Mouse (Mus musculus) testis, adult 2 months (tissue): Measurements from ENCODE around the gene Shank3. TPM values are rescaled to one million over a fixed set of nuclear protein-coding genes. Genes with fewer than 3 reads are reported as not detected.

Source experiments
- H3K27ac ChIP-seq: fragments of 200-500 bp; 2 replicates; pipeline ENCODE4 v1.5.1; 2012; ENCODE audit warnings: low read depth, low read length; ENCODE audit not compliant: control insufficient read depth, insufficient read depth
- H3K27me3 ChIP-seq: fragments of 200-500 bp; 2 replicates; pipeline ENCODE4 v1.6.1; 2012; ENCODE audit warnings: mild to moderate bottlenecking, low read length, moderate library complexity; ENCODE audit not compliant: control insufficient read depth, insufficient read depth
- H3K36me3 ChIP-seq: fragments of 200-500 bp; 2 replicates; pipeline ENCODE4 v1.6.1; 2012; ENCODE audit warnings: mild to moderate bottlenecking, low read length; ENCODE audit not compliant: control insufficient read depth, insufficient read depth
- H3K4me1 ChIP-seq: fragments of 200-500 bp; 2 replicates; pipeline ENCODE4 v1.6.1; 2012; ENCODE audit warnings: low read length; ENCODE audit not compliant: control insufficient read depth, insufficient read depth
- H3K4me3 ChIP-seq: fragments of 200-500 bp; 2 replicates; pipeline ENCODE4 v1.5.1; 2012; ENCODE audit warnings: low read depth, mild to moderate bottlenecking, low read length, moderate library complexity, mixed read lengths; ENCODE audit not compliant: control insufficient read depth
- CTCF ChIP-seq: fragments of 200-500 bp; IDR thresholded peaks from 2 replicates; pipeline ENCODE4 v1.5.1; 2012; ENCODE audit warnings: low read depth, mild to moderate bottlenecking, inconsistent platforms, low read length, moderate library complexity; ENCODE audit not compliant: control insufficient read depth, insufficient read depth, insufficient replicate concordance
- POLR2A ChIP-seq: fragments of 200-500 bp; IDR thresholded peaks from 2 replicates; pipeline ENCODE4 v1.6.1; 2012; ENCODE audit warnings: low read depth, mild to moderate bottlenecking, inconsistent platforms, low read length, moderate library complexity; ENCODE audit not compliant: control insufficient read depth
- polyA plus RNA-seq: library from polyadenylated mRNA; depleted of rRNA; stranded (reverse); fragments of >200 nt; gene quantifications from 2 replicates; pipeline ENCODE4 v1.2.3, GENCODE M21; 2012

The Shank3 gene
- polyA plus RNA-seq, 1 experiment = 1.1 TPM

DNA sequence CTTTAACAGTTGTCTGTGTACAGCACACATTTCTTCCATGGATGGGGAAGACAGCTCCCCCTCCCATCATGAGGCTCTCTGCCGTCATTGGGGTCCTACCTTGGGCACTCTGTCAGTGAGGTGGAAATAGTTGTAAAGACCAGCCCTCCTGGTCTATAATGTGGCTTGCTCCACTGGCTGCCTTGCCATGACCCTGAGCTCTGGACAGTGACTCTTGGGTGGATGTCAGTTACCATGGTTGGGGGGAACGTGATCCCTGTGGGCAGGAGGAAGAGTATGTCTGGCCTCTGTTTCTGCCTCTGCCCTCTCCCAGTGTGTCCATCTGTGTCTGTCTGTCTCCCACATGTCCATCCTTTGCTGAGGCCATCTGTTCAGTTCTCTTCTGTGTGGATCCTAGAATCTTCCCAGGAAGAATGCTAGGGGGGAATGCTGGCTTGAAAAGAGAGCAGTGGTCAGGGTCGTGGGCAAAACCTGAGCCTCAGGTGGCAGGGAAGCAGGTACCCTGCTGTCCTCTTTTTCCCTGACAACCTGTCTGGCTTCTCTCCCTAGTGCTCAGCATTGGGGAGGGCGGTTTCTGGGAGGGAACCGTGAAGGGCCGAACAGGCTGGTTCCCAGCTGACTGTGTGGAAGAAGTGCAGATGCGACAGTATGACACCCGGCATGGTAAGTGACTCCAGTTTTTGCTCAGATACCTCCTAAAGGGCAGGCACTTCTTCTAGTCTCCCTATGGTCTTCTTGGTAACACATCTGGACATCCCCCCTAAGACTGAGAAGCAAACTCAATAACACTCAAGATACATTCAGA lies 25.4 kb downstream of the Shank3 start:
- Histone ChIP-seq H3K4me1 (peaks cover 3% of the 10 kb centered on the region), H3K4me3 (no peak overlapping the region), H3K27ac (no peak overlapping the region), H3K27me3 (no peaks in the 10 kb centered on the region; the same call in 1 of the 2 replicates), H3K36me3 (no peaks in the 10 kb centered on the region)
- no peak for TF ChIP-seq POLR2A
- TF ChIP-seq CTCF = no peak

- TF ChIP-seq CTCF = no peak
- no peak for TF ChIP-seq POLR2A
- Histone ChIP-seq H3K4me3 (no peak overlapping the region), H3K36me3 (no peaks in the 10 kb centered on the region), H3K27me3 (no peaks in the 10 kb centered on the region; the same call in 1 of the 2 replicates), H3K27ac (no peak overlapping the region), H3K4me1 (peaks cover 3% of the 10 kb centered on the region)
Observed at GRCm38 (mm10) chr15:89525464-89525863, 26.0 kb downstream of the Shank3 start.

DNA sequence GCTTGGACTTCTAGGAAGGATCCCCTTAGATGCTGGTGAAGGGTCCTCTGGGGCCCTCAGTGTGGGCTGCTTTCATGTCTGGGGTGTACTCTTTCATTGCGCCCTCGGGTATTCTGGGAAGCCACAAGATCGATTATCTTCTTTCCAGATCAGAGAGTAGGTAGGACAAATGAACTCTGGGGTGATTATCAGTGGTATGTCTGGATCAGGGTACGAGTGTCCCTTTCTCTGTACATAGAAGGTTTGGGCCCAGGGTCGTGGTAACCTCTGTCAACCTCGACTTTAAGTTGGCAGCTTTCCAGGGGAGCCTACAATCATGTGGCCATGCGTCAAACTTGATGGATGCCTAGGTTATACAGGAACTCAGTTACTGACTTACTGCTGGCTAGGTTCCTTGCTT lies 26.5 kb downstream of the Shank3 start:
- Histone ChIP-seq H3K4me1 (peaks cover 3% of the 10 kb centered on the region), H3K36me3 (no peaks in the 10 kb centered on the region), H3K27me3 (no peaks in the 10 kb centered on the region; the same call in 1 of the 2 replicates), H3K27ac (no peak overlapping the region), H3K4me3 (no peak overlapping the region)
- TF ChIP-seq CTCF = no peak
- no peak for TF ChIP-seq POLR2A

GRCm38 (mm10) chr15:89526776-89527325 lies 27.4 kb downstream of the Shank3 start:
- TF ChIP-seq CTCF (no peak), POLR2A (no peak)
- H3K4me1 ChIP-seq = peaks cover 3% of the 10 kb centered on the region
- no peak overlapping the region for H3K27ac ChIP-seq
- no peaks in the 10 kb centered on the region; the same call in 1 of the 2 replicates for H3K27me3 ChIP-seq
- H3K36me3 ChIP-seq = no peaks in the 10 kb centered on the region
- no peak overlapping the region for H3K4me3 ChIP-seq

GRCm38 (mm10) chr15:89527466-89527865 lies 28.0 kb downstream of the Shank3 start:
- H3K36me3 ChIP-seq = no peaks in the 10 kb centered on the region
- no peak overlapping the region for H3K4me3 ChIP-seq
- H3K27me3 ChIP-seq = no peaks in the 10 kb centered on the region; the same call in 1 of the 2 replicates
- no peak for TF ChIP-seq POLR2A
- TF ChIP-seq CTCF = no peak
- peaks cover 3% of the 10 kb centered on the region for H3K4me1 ChIP-seq
- H3K27ac ChIP-seq = no peak overlapping the region

DNA sequence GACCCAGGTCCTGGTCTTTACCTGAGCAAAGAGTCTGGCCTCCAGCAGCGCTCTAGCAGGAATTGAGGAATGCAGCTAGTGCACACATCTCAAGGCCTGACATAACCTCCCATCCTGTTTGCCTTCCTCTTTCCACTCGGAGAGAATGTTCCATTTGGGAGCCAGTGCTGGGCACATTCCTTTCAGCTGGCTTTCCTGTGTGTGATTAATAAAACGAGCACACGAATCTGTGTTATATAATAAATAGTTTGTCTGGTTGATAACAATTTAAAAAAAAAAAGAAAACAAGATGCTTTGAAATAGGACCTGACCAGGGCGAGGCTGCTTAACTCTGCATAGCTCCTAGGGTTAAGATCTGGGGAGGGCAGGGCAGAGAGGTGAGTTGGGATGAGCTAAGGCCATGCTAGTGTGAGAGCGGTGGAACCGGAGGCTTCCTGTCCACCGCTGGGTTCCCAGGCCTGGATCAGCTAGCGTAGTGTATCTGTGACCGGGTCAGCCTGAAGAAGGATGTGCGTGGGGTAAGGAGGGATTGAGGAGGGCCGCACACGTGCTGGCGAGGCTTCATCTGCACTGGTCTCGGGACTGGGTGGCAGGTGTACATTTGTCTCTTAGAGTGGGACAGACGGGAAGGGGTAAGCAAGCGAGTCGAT lies 28.9 kb downstream of the Shank3 start:
- Histone ChIP-seq H3K27ac (no peak overlapping the region), H3K4me3 (no peak overlapping the region)

GRCm38 (mm10) chr15:89528923-89529322 lies 29.5 kb downstream of the Shank3 start:
- no peaks in the 10 kb centered on the region for H3K36me3 ChIP-seq
- TF ChIP-seq POLR2A (no peak), CTCF (no peak)
- no peak overlapping the region for H3K27ac ChIP-seq
- no peaks in the 10 kb centered on the region; the same call in 1 of the 2 replicates for H3K27me3 ChIP-seq
- peaks cover 8% of the 10 kb centered on the region for H3K4me1 ChIP-seq
- H3K4me3 ChIP-seq = no peak overlapping the region

More for the DNA sequence above, 28.9 kb downstream of the Shank3 start:
- no peaks in the 10 kb centered on the region; the same call in 1 of the 2 replicates for H3K27me3 ChIP-seq
- peaks cover 8% of the 10 kb centered on the region for H3K4me1 ChIP-seq
- TF ChIP-seq CTCF = no peak
- no peak for TF ChIP-seq POLR2A
- H3K36me3 ChIP-seq = no peaks in the 10 kb centered on the region
